ENCODE assay signal across 23 mouse cellular contexts in genomic region chr5:41994307-41994706, GRCm38 (mm10).
"Had no signal": no experiment of that assay in that cellular context is flagged by ENCODE, and none has a peak within 500 bp of the region (broad histone marks: within the 10 kb centered on the region; RNA-seq: fewer than 3 reads in every experiment).

No protein-coding gene starts in this region.

- DNase-seq: cerebellum, adult 9-10 months; cerebellum, adult 9-11 months; cerebellum, postnatal 10 days; cerebellum, postnatal 14 days; cerebellum, postnatal 25 days; cerebellum, postnatal 36 days; embryo, embryonic 11 days; forebrain, postnatal 0 days; gastrocnemius, adult 2 months; gastrocnemius, postnatal 10 days; gastrocnemius, postnatal 14 days; gastrocnemius, postnatal 25 days; gastrocnemius, postnatal 36 days; heart, adult 18-20 months; heart, adult 2 months had no signal

- H3K27me3 ChIP-seq: embryonic facial prominence, embryonic 12.5 days; embryonic facial prominence, embryonic 13.5 days; embryonic facial prominence, embryonic 15.5 days; forebrain, embryonic 12.5 days; forebrain, embryonic 13.5 days; forebrain, embryonic 15.5 days had no signal

- ATAC-seq: forebrain, embryonic 13.5 days; forebrain, embryonic 14.5 days; forebrain, embryonic 15.5 days; forebrain, embryonic 16.5 days; forebrain, postnatal 0 days had no signal
